Mouse (Mus musculus) adrenal gland, adult (tissue): ENCODE data around the gene Zfp827.

Source experiments
- DNase-seq, 2 experiments: peaks; one replicate each; pipeline ENCODE4 v3.0.0; 2022 to 2023; ENCODE audit warnings: low spot score in 1 of 2; ENCODE audit not compliant: inconsistent age in 2 of 2

Zfp827 gene

GRCm38 (mm10) chr8:79027977-79028487 lies at the start of gene Zfp827:
TSS of gene Zfp827 (plus strand) at chr8:79028437.
- peak; percentile 78 to 90 for DNase-seq

- no peak for DNase-seq
These were observed 23.9 kb upstream of the Zfp827 start for GRCm38 (mm10) chr8:79004341-79004740.

- no peak for DNase-seq
These were observed 13.2 kb upstream of the Zfp827 start for GRCm38 (mm10) chr8:79015061-79015460.

- DNase-seq, result no peak
These were observed 12.2 kb upstream of the Zfp827 start for GRCm38 (mm10) chr8:79016076-79016475.

GRCm38 (mm10) chr8:79016583-79016982 lies 11.7 kb upstream of the Zfp827 start:
- no peak for DNase-seq

- DNase-seq, result no peak
These were observed 4.3 kb upstream of the Zfp827 start for GRCm38 (mm10) chr8:79023922-79024321.

- DNase-seq, result no peak
These were observed 918 bp upstream of the Zfp827 start for GRCm38 (mm10) chr8:79027319-79027718.

- DNase-seq, result peak; percentile 51 to 91
These were observed 531 bp downstream of the Zfp827 start for GRCm38 (mm10) chr8:79028541-79029395.

- peak; percentile 79 to 93 for DNase-seq
These were observed 1.4 kb downstream of the Zfp827 start for GRCm38 (mm10) chr8:79029396-79030325.

- peak; percentile 83 to 91 for DNase-seq
These were observed 2.4 kb downstream of the Zfp827 start for GRCm38 (mm10) chr8:79030326-79031265.

- DNase-seq, result no peak
These were observed 9.3 kb downstream of the Zfp827 start for GRCm38 (mm10) chr8:79037532-79037931.

- no peak for DNase-seq
These were observed 9.8 kb downstream of the Zfp827 start for GRCm38 (mm10) chr8:79037991-79038390.

GRCm38 (mm10) chr8:79041429-79041828 lies 13.2 kb downstream of the Zfp827 start:
- DNase-seq, result no peak

- no peak for DNase-seq
These were observed 14.0 kb downstream of the Zfp827 start for GRCm38 (mm10) chr8:79042252-79042651.

GRCm38 (mm10) chr8:79044673-79045072 lies 16.4 kb downstream of the Zfp827 start:
- no peak for DNase-seq

- DNase-seq, result no peak
These were observed 18.4 kb downstream of the Zfp827 start for GRCm38 (mm10) chr8:79046659-79047058.

- DNase-seq, result no peak
These were observed 20.3 kb downstream of the Zfp827 start for GRCm38 (mm10) chr8:79048388-79049005.

- no peak for DNase-seq
These were observed 26.0 kb downstream of the Zfp827 start for GRCm38 (mm10) chr8:79054222-79054621.

- DNase-seq, result no peak
These were observed 28.9 kb downstream of the Zfp827 start for GRCm38 (mm10) chr8:79057179-79057578.

GRCm38 (mm10) chr8:79059361-79059760 lies 31.1 kb downstream of the Zfp827 start:
- no peak for DNase-seq
